Mouse (Mus musculus) liver, postnatal 0 days (tissue): ENCODE measurements around the gene Klhl2. TPM values are rescaled to one million over a fixed set of nuclear protein-coding genes. Genes with fewer than 3 reads are reported as not detected.

ENCODE experiments used
- ATAC-seq: fragments of 200-750 bp; cut with Nextera tagmentation; 2 replicates; pipeline ENCODE4 v1.8.0; 2017; ENCODE audit warnings: mild to moderate bottlenecking, moderate library complexity
- DNase-seq: peaks from one replicate; pipeline ENCODE4 v3.0.0-alpha.2; 2016
- H3K27ac ChIP-seq: fragments of 300-500 bp; sonication (generic); 2 replicates; pipeline ENCODE4 v1.5.1; 2014; ENCODE audit warnings: antibody characterized with exemption, moderate library complexity, mild to moderate bottlenecking, low read depth
- H3K27me3 ChIP-seq: fragments of 300-500 bp; sonication (generic); 2 replicates; pipeline ENCODE4 v1.6.1; 2014; ENCODE audit warnings: low read length, control low read depth, mixed read lengths; ENCODE audit not compliant: insufficient read depth
- H3K36me3 ChIP-seq: fragments of 300-500 bp; sonication (generic); replicated peaks from 2 replicates; pipeline ENCODE4 v1.6.1; 2014; ENCODE audit warnings: mild to moderate bottlenecking, control low read depth, low read length, moderate library complexity, mixed read lengths; ENCODE audit not compliant: insufficient read depth
- H3K4me1 ChIP-seq: fragments of 300-500 bp; sonication (generic); 2 replicates; pipeline ENCODE4 v1.6.1; 2014; ENCODE audit warnings: antibody characterized with exemption, mild to moderate bottlenecking, control low read depth; ENCODE audit not compliant: insufficient read depth
- H3K4me2 ChIP-seq: fragments of 300-500 bp; sonication (generic); 2 replicates; pipeline ENCODE4 v1.6.1; 2014; ENCODE audit warnings: low read depth, mild to moderate bottlenecking, low read length, moderate library complexity, mixed read lengths
- H3K4me3 ChIP-seq: fragments of 300-500 bp; sonication (generic); 2 replicates; pipeline ENCODE4 v1.5.1; 2014; ENCODE audit warnings: low read depth, low read length
- H3K9ac ChIP-seq: fragments of 300-500 bp; sonication (generic); replicated peaks from 2 replicates; pipeline ENCODE4 v1.6.1; 2014; ENCODE audit warnings: mild to moderate bottlenecking, moderate library complexity
- H3K9me3 ChIP-seq: fragments of 300-500 bp; sonication (generic); 2 replicates; pipeline ENCODE4 v1.6.1; 2016; ENCODE audit warnings: mild to moderate bottlenecking, control low read depth, low read length, mixed read lengths
- CTCF ChIP-seq: sonication (generic); IDR thresholded peaks from 2 replicates; pipeline ENCODE4 v1.5.1; 2016; ENCODE audit warnings: antibody characterized with exemption, low read depth
- EP300 ChIP-seq: IDR thresholded peaks from 2 replicates; pipeline ENCODE4 v1.6.1; 2016; ENCODE audit warnings: antibody characterized with exemption, low read depth, mild to moderate bottlenecking
- WGBS: fragments of 180-500 bp; shearing (Covaris S2); extraction: QIAGEN DNeasy Blood & Tissue Kit; methylation state at CpG from one replicate; pipeline ENCODE4 v1.1.7; 2014; ENCODE audit not compliant: insufficient replicate concordance; 5-methylcytosine and 5-hydroxymethylcytosine counted together
- polyA plus RNA-seq: library from polyadenylated mRNA; unstranded; fragments of >200 nt; fragmentation: Nextera tagmentation; extraction: Ambion mirVana; gene quantifications from 2 replicates; pipeline ENCODE4 v1.2.1, GENCODE M21; 2015

Gene Klhl2
- polyA plus RNA-seq, 1 experiment from 2014 or later, result 6.7 TPM

DNA sequence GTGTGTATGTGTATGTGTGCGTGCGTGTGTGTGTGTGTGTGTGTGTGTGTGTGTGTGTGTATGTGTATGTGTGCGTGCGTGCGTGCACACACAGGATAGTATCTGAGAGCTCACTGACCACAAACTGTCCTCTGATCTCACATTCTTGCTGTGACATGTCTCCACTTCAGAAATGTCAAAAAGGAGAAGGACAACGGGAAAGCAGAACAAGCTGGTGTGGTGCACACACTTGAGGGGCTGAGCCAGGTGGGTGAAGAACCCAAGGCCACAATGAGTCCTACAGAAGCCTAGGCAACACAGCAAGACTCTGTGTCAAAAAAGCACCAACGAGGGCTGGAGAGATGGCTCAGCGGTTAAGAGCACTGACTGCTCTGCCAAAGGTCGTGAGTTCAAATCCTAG, 81.2 kb downstream of the Klhl2 start:
- WGBS, result 75% methylated on average over 7 of the region's 9 CpGs
- no peak for TF ChIP-seq CTCF
- TF ChIP-seq EP300, result no peak
- ATAC-seq (no peak), DNase-seq (no peak)
- H3K9ac ChIP-seq, result no peak overlapping the region
- H3K27ac ChIP-seq, result no peak overlapping the region
- H3K27me3 ChIP-seq, result no peaks in the 10 kb centered on the region
- no peak overlapping the region for H3K4me2 ChIP-seq
- no peaks in the 10 kb centered on the region for H3K36me3 ChIP-seq
- H3K4me3 ChIP-seq, result no peak overlapping the region
- H3K4me1 ChIP-seq, result no peaks in the 10 kb centered on the region
- H3K9me3 ChIP-seq, result no peaks in the 10 kb centered on the region

GRCm38 (mm10) chr8:64767047-64767446, 82.8 kb downstream of the Klhl2 start:
- Histone ChIP-seq H3K36me3 (no peaks in the 10 kb centered on the region), H3K9me3 (no peaks in the 10 kb centered on the region), H3K4me1 (no peaks in the 10 kb centered on the region), H3K4me3 (no peak overlapping the region), H3K27me3 (no peaks in the 10 kb centered on the region), H3K9ac (no peak overlapping the region), H3K4me2 (no peak overlapping the region), H3K27ac (no peak overlapping the region)
- DNase-seq (no peak), ATAC-seq (no peak)
- TF ChIP-seq CTCF (no peak), EP300 (no peak)
- WGBS, result 86% methylated on average over 9 of the region's 9 CpGs

- no peak overlapping the region for H3K27ac ChIP-seq
- no peak overlapping the region for H3K4me2 ChIP-seq
- TF ChIP-seq EP300 (no peak), CTCF (no peak)
- no peak overlapping the region for H3K4me3 ChIP-seq
- no peak for DNase-seq
- H3K36me3 ChIP-seq, result 0 out of 2 replicates have a peak, but pooled peaks cover 6% of the 10 kb centered on the region
- H3K9ac ChIP-seq, result no peak overlapping the region
- WGBS, result 56% methylated on average over 9 of the region's 9 CpGs
- no peaks in the 10 kb centered on the region for H3K9me3 ChIP-seq
- no peaks in the 10 kb centered on the region for H3K4me1 ChIP-seq
- ATAC-seq, result no peak
- H3K27me3 ChIP-seq, result no peaks in the 10 kb centered on the region
Observed at GRCm38 (mm10) chr8:64764075-64764474, 85.7 kb downstream of the Klhl2 start.

- Histone ChIP-seq H3K4me3 (no peak overlapping the region), H3K9ac (no peak overlapping the region), H3K27me3 (no peaks in the 10 kb centered on the region), H3K4me1 (no peaks in the 10 kb centered on the region), H3K9me3 (no peaks in the 10 kb centered on the region), H3K4me2 (no peak overlapping the region), H3K27ac (no peak overlapping the region), H3K36me3 (peaks cover 11% of the 10 kb centered on the region)
- DNase-seq (no peak), ATAC-seq (no peak)
- TF ChIP-seq CTCF (no peak), EP300 (no peak)
- WGBS, result 77% methylated on average over 1 of the region's 1 CpGs
Observed at GRCm38 (mm10) chr8:64762751-64763150, 87.1 kb downstream of the Klhl2 start.

DNA sequence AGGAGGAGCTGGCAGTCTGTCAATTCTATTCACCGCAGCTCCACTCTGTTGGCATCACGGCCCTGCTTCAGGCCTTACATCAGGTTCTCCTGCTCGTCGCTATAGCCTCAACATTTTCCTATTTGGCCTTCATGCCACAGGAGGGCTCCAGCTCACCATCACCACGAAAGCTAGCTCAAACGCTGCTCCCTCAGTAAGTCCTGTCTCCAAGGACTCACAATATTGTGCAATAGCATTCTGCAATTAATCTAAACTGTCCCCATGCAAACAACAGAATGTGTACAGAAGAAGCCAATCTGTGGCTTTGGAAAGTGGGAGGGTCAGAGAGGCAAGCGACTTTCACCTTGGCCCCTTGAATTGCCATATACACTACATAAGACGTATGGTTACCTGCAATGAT, 88.4 kb downstream of the Klhl2 start:
- no peak overlapping the region for H3K27ac ChIP-seq
- TF ChIP-seq EP300, result peak; percentile 85
- TF ChIP-seq CTCF, result peak; percentile 68
- no peak overlapping the region for H3K9ac ChIP-seq
- peaks cover 11% of the 10 kb centered on the region for H3K36me3 ChIP-seq
- no peaks in the 10 kb centered on the region for H3K4me1 ChIP-seq
- H3K4me2 ChIP-seq, result no peak overlapping the region
- H3K9me3 ChIP-seq, result no peaks in the 10 kb centered on the region
- H3K27me3 ChIP-seq, result no peaks in the 10 kb centered on the region
- WGBS, result 60% methylated on average over 8 of the region's 8 CpGs
- H3K4me3 ChIP-seq, result no peak overlapping the region
- peak; percentile 94 for ATAC-seq
- DNase-seq, result peak; percentile 37

- Histone ChIP-seq H3K27me3 (no peaks in the 10 kb centered on the region), H3K36me3 (peaks cover 19% of the 10 kb centered on the region), H3K4me2 (no peak overlapping the region), H3K9me3 (no peaks in the 10 kb centered on the region), H3K9ac (no peak overlapping the region), H3K4me1 (no peaks in the 10 kb centered on the region), H3K4me3 (no peak overlapping the region), H3K27ac (no peak overlapping the region)
- TF ChIP-seq CTCF, result no peak
- no peak for TF ChIP-seq EP300
- no peak for ATAC-seq
- 89% methylated on average over 15 of the region's 15 CpGs for WGBS
- DNase-seq, result no peak
Observed at GRCm38 (mm10) chr8:64757956-64758355, 91.9 kb downstream of the Klhl2 start.

- ATAC-seq, result peak; percentile 61; the same call in 1 of the 2 replicates
- no peak overlapping the region for H3K4me2 ChIP-seq
- TF ChIP-seq EP300, result no peak
- no peaks in the 10 kb centered on the region for H3K9me3 ChIP-seq
- H3K4me3 ChIP-seq, result no peak overlapping the region
- DNase-seq, result no peak
- peaks cover 2% of the 10 kb centered on the region for H3K4me1 ChIP-seq
- H3K27ac ChIP-seq, result no peak overlapping the region
- H3K36me3 ChIP-seq, result peaks cover 8% of the 10 kb centered on the region
- no peak overlapping the region for H3K9ac ChIP-seq
- 60% methylated on average over 10 of the region's 10 CpGs for WGBS
- no peaks in the 10 kb centered on the region for H3K27me3 ChIP-seq
Observed at GRCm38 (mm10) chr8:64746215-64747058, 103.4 kb downstream of the Klhl2 start.
